In the genomic region with DNA sequence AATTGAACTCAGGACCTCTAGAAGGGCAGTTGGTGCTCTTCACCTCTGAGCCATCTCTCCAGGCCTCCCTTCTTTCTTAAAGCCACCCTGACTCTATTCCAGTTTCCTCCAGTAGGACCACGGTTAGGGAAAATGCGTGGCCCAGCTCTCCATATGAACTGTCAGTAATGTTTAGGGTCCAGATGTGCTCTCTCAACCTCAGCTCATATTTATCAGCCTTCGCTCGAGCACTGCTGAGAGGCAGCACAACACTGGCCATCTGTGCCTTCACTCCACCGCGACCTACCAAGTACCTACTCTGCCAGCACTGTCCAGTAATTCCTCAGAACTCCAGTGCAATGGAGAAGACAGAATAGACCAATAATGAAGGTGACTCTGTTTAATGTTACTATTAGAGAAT, we compare ENCODE assay signal across 26 mouse cellular contexts. TPM values are rescaled to one million over a fixed set of nuclear protein-coding genes. Genes with fewer than 3 reads are reported as not detected.
"Had no signal": no experiment of that assay in that cellular context is flagged by ENCODE, and none has a peak within 500 bp of the region (broad histone marks: within the 10 kb centered on the region; RNA-seq: fewer than 3 reads in every experiment).

No protein-coding gene starts in this region.

- H3K4me3 ChIP-seq: gastrocnemius, adult 2 months; heart, embryonic 10.5 days; heart, embryonic 12.5 days; hindbrain, embryonic 10.5 days; hindbrain, embryonic 12.5 days; intestine, embryonic 15.5 days; layer of hippocampus, adult 2 months; left cerebral cortex, adult 2 months; limb, embryonic 13.5 days; limb, embryonic 15.5 days had no signal

- H3K9ac ChIP-seq: heart, embryonic 12.5 days; hindbrain, embryonic 12.5 days; hindbrain, embryonic 14.5 days; intestine, embryonic 15.5 days; limb, embryonic 13.5 days; limb, embryonic 15.5 days had no signal

- H3K27ac ChIP-seq: gastrocnemius, adult 2 months; hindbrain, embryonic 12.5 days; hindbrain, embryonic 14.5 days; intestine, embryonic 15.5 days; layer of hippocampus, adult 2 months; left cerebral cortex, adult 2 months; limb, embryonic 13.5 days; limb, embryonic 15.5 days had no signal

- H3K4me2 ChIP-seq: heart, embryonic 12.5 days; hindbrain, embryonic 12.5 days; hindbrain, embryonic 14.5 days; intestine, embryonic 15.5 days; limb, embryonic 13.5 days; limb, embryonic 15.5 days had no signal

- H3K27me3 ChIP-seq: intestine, embryonic 15.5 days; limb, embryonic 15.5 days had no signal

- H3K36me3 ChIP-seq: heart, embryonic 10.5 days; heart, embryonic 12.5 days; hindbrain, embryonic 10.5 days; hindbrain, embryonic 12.5 days; intestine, embryonic 15.5 days; limb, embryonic 13.5 days; limb, embryonic 15.5 days had no signal

- DNase-seq: gastrocnemius, adult 2 months; gastrocnemius, postnatal 10 days; gastrocnemius, postnatal 25 days; heart, adult 18-20 months; heart, postnatal 10 days; heart, postnatal 4 days; kidney, adult 18-20 months; kidney, adult 8-10 months; kidney, postnatal 10 days; kidney, postnatal 25 days; kidney, postnatal 4 days; left cerebral cortex, postnatal 4 days had no signal

- H3K9me3 ChIP-seq: heart, embryonic 10.5 days; heart, embryonic 12.5 days; hindbrain, embryonic 10.5 days; hindbrain, embryonic 12.5 days; intestine, embryonic 15.5 days; limb, embryonic 13.5 days; limb, embryonic 15.5 days had no signal

- ATAC-seq: hindbrain, embryonic 16.5 days; inflammation-experienced regulatory T-cells, adult 6 months; intestine, embryonic 15.5 days; intestine, postnatal 0 days had no signal

RNA-seq across cellular contexts. Expression of a gene that starts 12.0 kb away (rescaled TPM):
- total RNA-seq: granulocyte monocyte progenitor cell, adult 5-6 weeks had no signal
- polyA plus RNA-seq: inflammation-experienced regulatory T-cells, adult 6 months had no signal
